Mouse (Mus musculus) midbrain, postnatal 0 days (tissue): ENCODE data around the gene Flcn. TPM values are rescaled to one million over a fixed set of nuclear protein-coding genes. Genes with fewer than 3 reads are reported as not detected.

Source experiments
- ATAC-seq: fragments of 200-750 bp; cut with Nextera tagmentation; 2 replicates; pipeline ENCODE4 v1.8.0; 2017; ENCODE audit warnings: moderate number of reproducible peaks, mild to moderate bottlenecking, moderate TSS enrichment, moderate library complexity; ENCODE audit not compliant: low FRiP score
- DNase-seq: peaks from one replicate; pipeline ENCODE4 v3.0.0-alpha.2; 2015; ENCODE audit warnings: low spot score
- H3K27ac ChIP-seq: fragments of 300-500 bp; sonication (generic); 2 replicates; pipeline ENCODE4 v1.5.1; 2014; ENCODE audit warnings: low read depth, mild to moderate bottlenecking, low read length, mixed read lengths
- H3K27me3 ChIP-seq: fragments of 300-500 bp; sonication (generic); 2 replicates; pipeline ENCODE4 v1.6.1; 2014; ENCODE audit warnings: low read length, control low read depth, mixed read lengths; ENCODE audit not compliant: insufficient read depth
- H3K36me3 ChIP-seq: fragments of 300-500 bp; sonication (generic); 2 replicates; pipeline ENCODE4 v1.6.1; 2014; ENCODE audit warnings: low read length, control low read depth, mixed read lengths; ENCODE audit not compliant: insufficient read depth
- H3K4me1 ChIP-seq: fragments of 300-500 bp; sonication (generic); 2 replicates; pipeline ENCODE4 v1.6.1; 2014; ENCODE audit warnings: mild to moderate bottlenecking, control low read depth, antibody characterized with exemption, low read length, mixed read lengths; ENCODE audit not compliant: insufficient read depth
- H3K4me2 ChIP-seq: fragments of 300-500 bp; sonication (generic); 2 replicates; pipeline ENCODE4 v1.6.1; 2014; ENCODE audit warnings: low read depth, mild to moderate bottlenecking, low read length, mixed read lengths; ENCODE audit not compliant: poor library complexity, severe bottlenecking
- H3K4me3 ChIP-seq: fragments of 300-500 bp; sonication (generic); 2 replicates; pipeline ENCODE4 v1.5.1; 2014; ENCODE audit warnings: low read depth, mild to moderate bottlenecking, low read length, moderate library complexity
- H3K9ac ChIP-seq: fragments of 300-500 bp; sonication (generic); replicated peaks from 2 replicates; pipeline ENCODE4 v1.6.1; 2014; ENCODE audit warnings: mild to moderate bottlenecking, low read length, moderate library complexity, mixed read lengths; ENCODE audit not compliant: poor library complexity, severe bottlenecking
- H3K9me3 ChIP-seq: fragments of 300-500 bp; sonication (generic); 2 replicates; pipeline ENCODE4 v1.6.1; 2016; ENCODE audit warnings: low read length, control low read depth
- CTCF ChIP-seq: IDR thresholded peaks from 2 replicates; pipeline ENCODE4 v1.5.1; 2016; ENCODE audit warnings: antibody characterized with exemption, mild to moderate bottlenecking
- WGBS: fragments of 180-500 bp; shearing (Covaris S2); extraction: QIAGEN DNeasy Blood & Tissue Kit; methylation state at CpG from one replicate; pipeline ENCODE4 v1.1.7; 2014; 5-methylcytosine and 5-hydroxymethylcytosine counted together
- polyA plus RNA-seq: library from polyadenylated mRNA; unstranded; fragments of >200 nt; fragmentation: Nextera tagmentation; extraction: Ambion mirVana; gene quantifications from 2 replicates; pipeline ENCODE4 v1.2.1, GENCODE M21; 2015
- total RNA-seq: library from RNA; depleted of rRNA; stranded (reverse); fragments of >200 nt; gene quantifications from 2 replicates; pipeline ENCODE4 v1.2.3, GENCODE M21; 2014; rRNA removed

Gene Flcn
- total and polyA plus RNA-seq, 2 experiments from 2014 or later: 31.0 to 44.0 TPM

- Histone ChIP-seq H3K4me3 (no peak overlapping the region), H3K9ac (no peak overlapping the region), H3K27me3 (no peaks in the 10 kb centered on the region), H3K4me1 (no peaks in the 10 kb centered on the region), H3K9me3 (no peaks in the 10 kb centered on the region), H3K4me2 (no peak overlapping the region), H3K27ac (no peak overlapping the region), H3K36me3 (peaks cover 60% of the 10 kb centered on the region)
- WGBS: 98% methylated on average over 4 of the region's 4 CpGs
- DNase-seq (no peak), ATAC-seq (no peak)
- no peak for TF ChIP-seq CTCF
Measured at GRCm38 (mm10) chr11:59744374-59744773, 65.4 kb downstream of the Flcn start.

DNA sequence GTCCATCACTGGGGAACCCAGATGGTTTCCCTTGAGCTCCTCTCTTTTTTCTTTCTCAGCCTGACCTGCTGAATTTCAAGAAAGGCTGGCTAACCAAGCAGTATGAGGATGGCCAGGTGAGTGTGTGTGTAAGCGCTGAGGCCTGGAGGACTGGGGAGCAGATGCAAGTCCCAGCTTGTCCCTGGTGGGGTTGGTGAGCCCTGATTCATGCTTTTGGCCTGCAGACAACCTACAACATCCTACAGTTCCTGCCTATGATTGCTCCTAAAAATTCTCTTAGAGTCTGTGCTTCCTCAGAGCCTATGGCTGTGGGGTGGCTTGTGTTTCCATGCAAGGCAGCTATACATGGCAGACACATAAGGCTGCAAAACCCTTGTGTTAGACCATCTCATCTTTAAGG lies 66.1 kb downstream of the Flcn start:
- Histone ChIP-seq H3K9ac (no peak overlapping the region), H3K27me3 (no peaks in the 10 kb centered on the region), H3K9me3 (no peaks in the 10 kb centered on the region), H3K4me3 (no peak overlapping the region), H3K4me1 (no peaks in the 10 kb centered on the region), H3K36me3 (peaks cover 55% of the 10 kb centered on the region), H3K4me2 (no peak overlapping the region), H3K27ac (no peak overlapping the region)
- DNase-seq: no peak
- 100% methylated on average over 1 of the region's 1 CpGs for WGBS
- TF ChIP-seq CTCF: no peak
- no peak for ATAC-seq

GRCm38 (mm10) chr11:59743307-59743706 lies 66.5 kb downstream of the Flcn start:
- Histone ChIP-seq H3K27me3 (no peaks in the 10 kb centered on the region), H3K4me3 (no peak overlapping the region), H3K4me2 (no peak overlapping the region), H3K9ac (no peak overlapping the region), H3K4me1 (no peaks in the 10 kb centered on the region), H3K9me3 (no peaks in the 10 kb centered on the region), H3K36me3 (peaks cover 52% of the 10 kb centered on the region), H3K27ac (no peak overlapping the region)
- ATAC-seq: no peak
- TF ChIP-seq CTCF: no peak
- 97% methylated on average over 2 of the region's 2 CpGs for WGBS
- no peak for DNase-seq

DNA sequence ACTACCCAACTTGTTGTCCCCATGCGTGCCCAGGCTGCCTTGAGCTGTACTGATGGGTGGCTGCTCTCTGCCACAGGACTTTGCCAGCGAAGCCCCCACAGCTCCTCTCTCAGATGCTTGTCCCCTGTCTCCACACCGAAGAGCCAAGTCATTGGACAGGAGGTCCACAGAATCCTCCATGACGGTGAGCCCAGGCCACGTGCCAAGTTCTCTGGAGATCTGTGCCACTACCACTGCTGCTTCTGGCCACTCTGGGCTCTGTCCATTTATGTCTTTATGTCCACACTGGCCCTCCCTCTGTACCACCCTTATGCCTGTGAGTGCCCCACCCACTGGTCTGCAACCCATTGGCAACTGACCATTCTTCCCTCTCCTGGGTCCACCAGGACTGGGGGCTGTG lies 67.9 kb downstream of the Flcn start:
- Histone ChIP-seq H3K9ac (no peak overlapping the region), H3K4me1 (no peaks in the 10 kb centered on the region), H3K36me3 (peaks cover 64% of the 10 kb centered on the region), H3K27me3 (no peaks in the 10 kb centered on the region), H3K27ac (no peak overlapping the region), H3K9me3 (no peaks in the 10 kb centered on the region), H3K4me2 (no peak overlapping the region), H3K4me3 (no peak overlapping the region)
- no peak for TF ChIP-seq CTCF
- ATAC-seq: no peak
- no peak for DNase-seq
- WGBS: 97% methylated on average over 5 of the region's 5 CpGs

Other genes starting within 250 kb of the Flcn start
- gene Olfr222, start 233.8 kb downstream of the Flcn start, total RNA-seq: not detected in 2 replicates
- gene Olfr222, start 233.8 kb downstream of the Flcn start, polyA plus RNA-seq: not detected in 2 replicates
- not detected in 2 replicates for gene Olfr223, start 216.7 kb downstream of the Flcn start, total RNA-seq
- gene Olfr223, start 216.7 kb downstream of the Flcn start, polyA plus RNA-seq: not detected in 2 replicates
- gene Mprip, start 148.7 kb downstream of the Flcn start, total RNA-seq: 157 and 172 TPM in 2 replicates
- gene Mprip, start 148.7 kb downstream of the Flcn start, polyA plus RNA-seq: 49.3 and 53.3 TPM in 2 replicates
- 18.3 and 19.0 TPM in 2 replicates for gene Pld6, start 22.4 kb downstream of the Flcn start, total RNA-seq
- gene Pld6, start 22.4 kb downstream of the Flcn start, polyA plus RNA-seq: 26.2 and 32.2 TPM in 2 replicates
- 72.6 and 86.9 TPM in 2 replicates for gene Nt5m, start 29.4 kb upstream of the Flcn start, total RNA-seq
- 92.2 and 99.1 TPM in 2 replicates for gene Nt5m, start 29.4 kb upstream of the Flcn start, polyA plus RNA-seq
- 94.1 and 104 TPM in 2 replicates for gene Cops3, start 29.8 kb upstream of the Flcn start, total RNA-seq
- 147 and 148 TPM in 2 replicates for gene Cops3, start 29.8 kb upstream of the Flcn start, polyA plus RNA-seq
- 26.3 and 28.7 TPM in 2 replicates for gene Med9, start 138.2 kb upstream of the Flcn start, total RNA-seq
- 32.0 and 34.8 TPM in 2 replicates for gene Med9, start 138.2 kb upstream of the Flcn start, polyA plus RNA-seq
- gene Rasd1, start 154.9 kb upstream of the Flcn start, total RNA-seq: 0.47 and 1.2 TPM in 2 replicates
- gene Rasd1, start 154.9 kb upstream of the Flcn start, polyA plus RNA-seq: 2.6 and 3.6 TPM in 2 replicates
- 10.9 and 17.3 TPM in 2 replicates for gene Pemt, start 236.5 kb upstream of the Flcn start, total RNA-seq
- gene Pemt, start 236.5 kb upstream of the Flcn start, polyA plus RNA-seq: 12.7 and 13.6 TPM in 2 replicates